Mouse (Mus musculus) stomach, embryonic 14.5 days (tissue): ENCODE measurements around the gene Jph3. TPM values are rescaled to one million over a fixed set of nuclear protein-coding genes. Genes with fewer than 3 reads are reported as not detected.

Experiments used
- ATAC-seq: fragments of 200-750 bp; cut with Nextera tagmentation; 2 replicates; pipeline ENCODE4 v1.8.0; 2017; ENCODE audit warnings: low read depth, moderate TSS enrichment; ENCODE audit not compliant: insufficient number of reproducible peaks, insufficient read depth, low FRiP score
- H3K27ac ChIP-seq: fragments of 300-500 bp; sonication (generic); 2 replicates; pipeline ENCODE4 v1.5.1; 2014; ENCODE audit warnings: mild to moderate bottlenecking, low read length, moderate library complexity, mixed read lengths
- H3K27me3 ChIP-seq: fragments of 300-500 bp; sonication (generic); 2 replicates; pipeline ENCODE4 v1.6.1; 2014; ENCODE audit warnings: low read length, control low read depth, mixed read lengths; ENCODE audit not compliant: control insufficient read depth, insufficient read depth
- H3K36me3 ChIP-seq: fragments of 300-500 bp; sonication (generic); 2 replicates; pipeline ENCODE4 v1.6.1; 2014; ENCODE audit warnings: mild to moderate bottlenecking, control low read depth, low read length, moderate library complexity, mixed read lengths; ENCODE audit not compliant: control insufficient read depth, insufficient read depth
- H3K4me1 ChIP-seq: fragments of 300-500 bp; sonication (generic); 2 replicates; pipeline ENCODE4 v1.6.1; 2014; ENCODE audit warnings: low read length, control low read depth, mixed read lengths; ENCODE audit not compliant: control insufficient read depth, insufficient read depth
- H3K4me2 ChIP-seq: fragments of 300-500 bp; sonication (generic); replicated peaks from 2 replicates; pipeline ENCODE4 v1.6.1; 2014; ENCODE audit warnings: low read depth, low read length, control low read depth
- H3K4me3 ChIP-seq: fragments of 300-500 bp; sonication (generic); 2 replicates; pipeline ENCODE4 v1.5.1; 2014; ENCODE audit warnings: low read depth, low read length, control low read depth
- H3K9ac ChIP-seq: fragments of 300-500 bp; sonication (generic); replicated peaks from 2 replicates; pipeline ENCODE4 v1.6.1; 2014; ENCODE audit warnings: low read depth, mild to moderate bottlenecking, control low read depth, low read length, moderate library complexity, mixed read lengths
- H3K9me3 ChIP-seq: fragments of 300-500 bp; sonication (generic); 2 replicates; pipeline ENCODE4 v1.6.1; 2016; ENCODE audit warnings: low read depth, low read length, control low read depth; ENCODE audit not compliant: control insufficient read depth
- WGBS: fragments of 180-500 bp; shearing (Covaris S2); extraction: QIAGEN DNeasy Blood & Tissue Kit; methylation state at CpG from one replicate; pipeline ENCODE4 v1.1.7; 2014; 5-methylcytosine and 5-hydroxymethylcytosine counted together
- polyA plus RNA-seq: library from polyadenylated mRNA; unstranded; fragments of >200 nt; fragmentation: Nextera tagmentation; extraction: Ambion mirVana; gene quantifications from 2 replicates; pipeline ENCODE4 v1.2.1, GENCODE M21; 2014

The Jph3 gene
- polyA plus RNA-seq, 1 experiment from 2014 or later: 3.6 TPM

DNA sequence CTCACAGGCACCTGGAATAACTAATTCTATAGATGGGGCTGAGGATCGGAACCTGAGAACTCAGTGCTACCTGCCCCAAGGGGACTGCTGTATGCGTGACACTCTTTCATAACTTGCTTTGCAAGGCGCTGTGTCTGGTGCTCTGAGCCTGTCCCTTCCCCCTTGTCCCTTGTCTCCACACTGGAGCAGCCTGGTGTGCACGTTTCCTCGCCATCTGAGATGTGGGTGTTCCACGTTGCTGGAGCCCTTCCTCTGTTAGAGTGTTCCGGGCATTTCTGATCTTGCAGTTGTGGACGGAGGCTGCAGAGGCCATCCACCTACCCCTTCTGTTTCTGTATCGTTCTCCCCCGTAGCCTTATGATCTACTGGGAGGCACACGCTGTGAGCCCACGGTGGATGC, 29.0 kb downstream of the Jph3 start:
- Histone ChIP-seq H3K36me3 (no peaks in the 10 kb centered on the region), H3K9ac (no peak overlapping the region), H3K4me2 (no peak overlapping the region), H3K27ac (no peak overlapping the region), H3K9me3 (no peaks in the 10 kb centered on the region), H3K27me3 (no peaks in the 10 kb centered on the region), H3K4me1 (no peaks in the 10 kb centered on the region), H3K4me3 (no peak overlapping the region)
- 66% methylated on average over 12 of the region's 12 CpGs for WGBS
- no peak for ATAC-seq

DNA sequence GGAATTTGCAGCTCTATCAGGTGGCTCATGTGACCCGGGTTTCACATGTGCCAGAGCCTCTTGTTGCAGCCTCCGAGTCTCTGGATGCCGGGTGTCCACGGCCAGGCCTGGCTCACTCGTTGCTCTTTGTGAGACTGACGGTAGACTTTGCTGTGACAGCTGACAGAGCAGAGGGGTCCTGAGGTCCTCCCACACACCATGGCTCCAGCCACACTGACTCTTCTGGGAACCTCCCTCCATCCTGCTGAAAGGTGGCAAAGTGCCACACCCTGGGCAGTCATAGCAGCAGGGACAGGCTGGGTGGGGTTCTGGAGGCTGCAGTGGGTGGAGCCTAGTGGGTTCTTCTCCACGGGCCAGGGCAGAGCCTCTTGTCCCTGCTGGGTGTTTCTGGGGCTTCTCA, 31.1 kb downstream of the Jph3 start:
- 64% methylated on average over 7 of the region's 7 CpGs for WGBS
- H3K9me3 ChIP-seq: no peaks in the 10 kb centered on the region
- ATAC-seq: no peak

DNA sequence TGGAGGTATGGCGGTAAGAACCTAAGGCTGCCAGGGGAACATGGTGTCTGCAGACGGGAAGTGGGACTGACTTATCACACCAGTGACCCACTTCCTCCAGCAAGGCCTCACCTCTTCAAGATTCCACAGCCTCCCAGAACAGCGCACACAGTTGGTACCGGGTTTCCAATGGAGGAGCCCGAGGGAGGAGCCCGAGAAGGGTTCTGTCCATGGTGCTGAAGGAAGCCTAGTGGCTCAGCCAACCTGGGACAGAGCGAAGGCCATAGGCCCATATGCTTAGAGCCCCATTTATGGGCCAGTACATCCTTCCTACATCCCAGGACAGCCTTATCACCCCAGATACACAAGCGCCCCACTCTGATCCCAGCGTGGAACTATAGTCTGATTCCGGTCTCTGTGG, 32.1 kb downstream of the Jph3 start:
- Histone ChIP-seq H3K27ac (no peak overlapping the region), H3K9ac (no peak overlapping the region), H3K4me3 (no peak overlapping the region), H3K4me2 (no peak overlapping the region), H3K4me1 (no peaks in the 10 kb centered on the region), H3K27me3 (no peaks in the 10 kb centered on the region), H3K9me3 (no peaks in the 10 kb centered on the region), H3K36me3 (no peaks in the 10 kb centered on the region)
- no peak for ATAC-seq
- 24% methylated on average over 10 of the region's 10 CpGs for WGBS

More for the DNA sequence above, 31.1 kb downstream of the Jph3 start:
- H3K4me2 ChIP-seq: no peak overlapping the region
- no peak overlapping the region for H3K4me3 ChIP-seq
- H3K4me1 ChIP-seq: no peaks in the 10 kb centered on the region
- no peaks in the 10 kb centered on the region for H3K36me3 ChIP-seq
- H3K27ac ChIP-seq: no peak overlapping the region
- H3K9ac ChIP-seq: no peak overlapping the region
- no peaks in the 10 kb centered on the region for H3K27me3 ChIP-seq

DNA sequence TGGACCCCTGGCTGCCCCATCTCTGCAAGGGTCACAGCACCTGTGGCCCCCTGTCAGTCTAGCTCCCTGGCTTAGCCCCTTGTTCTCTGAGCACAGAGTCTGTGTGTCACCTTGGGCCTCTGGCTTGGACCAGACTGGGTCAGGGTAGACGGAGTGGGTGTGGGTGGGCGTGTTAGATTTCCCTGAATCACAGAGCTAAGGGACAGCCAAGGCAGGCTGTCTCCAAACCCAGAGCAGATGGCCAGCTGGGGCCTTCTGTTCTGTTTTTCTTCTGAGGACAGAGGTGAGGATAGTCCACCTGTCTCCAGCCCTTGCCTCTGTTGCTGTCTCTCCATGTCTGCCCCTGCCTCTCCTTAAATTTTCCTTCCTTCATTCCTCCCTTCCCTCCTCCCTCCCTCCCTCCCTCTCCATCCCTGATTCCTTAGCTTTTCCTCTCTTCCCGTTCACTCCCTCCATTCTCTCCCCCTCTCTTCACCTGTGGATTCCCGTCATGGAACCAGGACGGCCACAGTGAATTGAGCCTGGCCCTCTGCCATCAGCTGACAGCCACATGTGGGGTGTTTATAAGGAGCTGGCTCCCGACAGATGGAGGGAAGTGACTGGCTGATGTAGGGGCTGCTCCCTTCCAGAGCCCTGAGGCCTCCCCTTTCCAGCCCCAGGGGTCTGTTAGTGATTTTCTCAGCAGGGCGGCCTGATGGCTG, 33.7 kb downstream of the Jph3 start:
- H3K9ac ChIP-seq: no peak overlapping the region
- WGBS: 54% methylated on average over 7 of the region's 7 CpGs

DNA sequence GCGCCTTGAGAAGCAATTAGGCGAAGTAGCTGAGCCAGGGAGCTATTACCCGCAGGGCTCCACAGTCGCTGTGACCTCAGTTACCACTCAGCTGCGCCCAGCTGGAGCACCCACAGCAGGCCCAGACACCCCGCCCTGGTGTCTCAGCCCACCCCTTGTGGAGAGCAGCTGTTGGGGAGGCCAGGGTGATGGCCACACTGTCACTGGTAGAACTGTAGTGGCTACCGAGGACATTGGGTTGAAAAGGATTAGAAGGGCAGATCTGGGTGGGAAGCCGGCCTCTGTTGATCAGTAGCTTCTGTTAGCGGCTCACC, 34.2 kb downstream of the Jph3 start:
- Histone ChIP-seq H3K9me3 (no peaks in the 10 kb centered on the region), H3K27me3 (no peaks in the 10 kb centered on the region), H3K9ac (no peak overlapping the region), H3K4me2 (no peak overlapping the region), H3K4me1 (no peaks in the 10 kb centered on the region), H3K4me3 (no peak overlapping the region), H3K27ac (no peak overlapping the region), H3K36me3 (no peaks in the 10 kb centered on the region)
- ATAC-seq: no peak
- WGBS: 73% methylated on average over 9 of the region's 9 CpGs

More for the DNA sequence above, 33.7 kb downstream of the Jph3 start:
- Histone ChIP-seq H3K36me3 (no peaks in the 10 kb centered on the region), H3K4me3 (no peak overlapping the region), H3K27me3 (no peaks in the 10 kb centered on the region), H3K4me2 (no peak overlapping the region), H3K9me3 (no peaks in the 10 kb centered on the region), H3K4me1 (no peaks in the 10 kb centered on the region), H3K27ac (no peak overlapping the region)
- ATAC-seq: no peak

DNA sequence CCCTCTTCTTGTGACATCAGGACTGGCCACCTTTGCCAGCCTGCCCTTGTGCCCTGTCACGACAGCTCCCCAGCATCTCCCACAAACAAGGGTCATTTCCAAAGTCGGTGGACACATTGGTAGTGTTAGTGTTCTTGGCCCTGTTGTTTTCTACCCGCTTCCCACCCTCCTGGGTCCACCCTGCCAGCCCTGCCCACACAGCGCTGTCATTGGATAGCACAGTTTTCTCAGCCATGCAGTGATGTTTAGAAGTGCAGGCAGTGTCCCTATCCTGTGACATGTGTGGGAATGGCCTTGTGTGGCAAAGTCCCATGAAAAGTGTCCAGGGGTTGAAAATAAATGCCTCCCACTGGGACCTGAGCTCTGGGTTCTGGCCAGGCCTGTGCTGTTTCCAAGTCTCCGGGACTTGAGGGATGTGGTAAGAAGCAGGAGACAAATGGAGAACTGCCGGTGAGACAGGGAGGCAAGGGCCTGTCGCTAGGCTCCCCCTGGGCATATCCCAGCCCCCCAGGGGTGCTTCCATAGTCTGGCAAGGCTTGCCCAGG, 36.2 kb downstream of the Jph3 start:
- Histone ChIP-seq H3K4me3 (no peak overlapping the region), H3K4me1 (no peaks in the 10 kb centered on the region)
- WGBS: 75% methylated on average over 7 of the region's 7 CpGs

DNA sequence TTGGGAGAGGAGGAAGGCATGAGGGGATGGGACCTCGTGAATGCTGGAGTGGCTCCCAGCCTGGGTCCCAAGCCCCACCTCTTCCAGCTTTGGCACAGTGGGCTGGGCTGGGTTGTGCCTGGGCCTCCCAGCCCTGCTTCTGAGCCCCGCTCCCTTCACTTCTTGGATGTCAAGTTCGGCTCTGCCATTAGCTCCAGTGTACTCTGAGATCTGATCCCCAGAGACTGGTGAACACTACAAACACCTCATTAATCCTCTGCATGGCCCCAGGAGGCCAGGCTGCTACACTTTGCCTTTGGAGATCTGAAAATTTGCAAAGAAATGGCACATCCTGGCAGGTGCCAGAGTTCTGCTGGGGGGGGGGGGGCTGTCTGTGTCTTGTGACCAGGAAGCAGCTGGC, 39.7 kb downstream of the Jph3 start:
- Histone ChIP-seq H3K27ac (no peak overlapping the region), H3K27me3 (no peaks in the 10 kb centered on the region), H3K4me1 (no peaks in the 10 kb centered on the region), H3K9ac (no peak overlapping the region), H3K9me3 (no peaks in the 10 kb centered on the region), H3K36me3 (no peaks in the 10 kb centered on the region), H3K4me2 (no peak overlapping the region), H3K4me3 (no peak overlapping the region)
- 59% methylated on average over 3 of the region's 3 CpGs for WGBS
- ATAC-seq: no peak

More for the DNA sequence above, 36.2 kb downstream of the Jph3 start:
- Histone ChIP-seq H3K27me3 (no peaks in the 10 kb centered on the region), H3K4me2 (no peak overlapping the region), H3K9ac (no peak overlapping the region), H3K36me3 (no peaks in the 10 kb centered on the region), H3K27ac (no peak overlapping the region), H3K9me3 (no peaks in the 10 kb centered on the region)
- no peak for ATAC-seq

DNA sequence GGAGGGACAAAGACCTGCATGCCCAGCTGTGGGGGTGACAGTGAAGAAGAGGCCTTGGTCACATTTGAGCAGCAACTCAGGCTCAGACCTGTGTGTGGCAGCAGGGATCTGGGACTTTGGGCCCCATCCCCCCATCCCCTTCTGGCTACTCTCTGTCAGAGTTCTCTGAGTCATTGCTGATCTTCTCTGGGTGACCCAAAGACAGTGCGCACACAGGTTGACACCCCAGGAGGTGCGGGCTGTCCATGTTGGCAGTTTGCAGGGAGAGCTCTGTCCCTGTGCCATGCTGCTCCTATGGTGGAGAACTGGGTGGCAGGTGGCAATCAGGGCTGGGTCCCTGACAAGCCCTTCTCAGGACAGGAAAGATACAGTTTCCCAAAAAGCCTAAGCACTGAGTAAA, 40.2 kb downstream of the Jph3 start:
- ATAC-seq: no peak
- WGBS: 82% methylated on average over 2 of the region's 2 CpGs
- Histone ChIP-seq H3K4me3 (no peak overlapping the region), H3K4me2 (no peak overlapping the region), H3K36me3 (no peaks in the 10 kb centered on the region), H3K9me3 (no peaks in the 10 kb centered on the region), H3K27ac (no peak overlapping the region), H3K4me1 (no peaks in the 10 kb centered on the region), H3K9ac (no peak overlapping the region), H3K27me3 (no peaks in the 10 kb centered on the region)
